Mouse (Mus musculus): ENCODE data around the gene Apc2. TPM values are rescaled to one million over a fixed set of nuclear protein-coding genes. Genes with fewer than 3 reads are reported as not detected.
A peak's percentile ranks its signal among the peaks of the same experiment; 100 is the strongest.
"Not testable (repeated sequence)": the region's sequence is repeated elsewhere in the genome, so short reads cannot be mapped to it uniquely, and the experiment has no call there.

Gene Apc2
- total RNA-seq (2021): 100 to 1,000 TPM in 1 of 2 experiments, 10 to 100 TPM in 1; 93.4 to 103 TPM

- intact Hi-C loops (cut with DNase I): loop anchor here (2.0 kb wide), 2 partner anchors 53 to 79 kb away; partner anchors contain the start of gene Adamtsl5
- peak; percentile 84 to 86 for DNase-seq (ENCODE audit: low spot score in 2 of 2)
Observed at GRCm38 (mm10) chr10:80295618-80296425, at the start of gene Apc2. Gene Apc2, plus strand, starts transcription at chr10:80295977.

GRCm38 (mm10) chr10:80247849-80248248 is 47.9 kb upstream of the Apc2 start:
- intact Hi-C loops (cut with DNase I): no loop called here
- DNase-seq (ENCODE audit: low spot score in 2 of 2): peak in 1 of 2 experiments; percentile 67

GRCm38 (mm10) chr10:80248437-80248836 is 47.3 kb upstream of the Apc2 start:
- intact Hi-C loops (cut with DNase I); DNase-seq (ENCODE audit: low spot score in 2 of 2): not testable (repeated sequence)

GRCm38 (mm10) chr10:80248971-80249640 is 46.7 kb upstream of the Apc2 start, which contains the start of gene Ndufs7:
Gene Ndufs7, plus strand, starts transcription at chr10:80249121.
- DNase-seq (ENCODE audit: low spot score in 2 of 2): peak; percentile 97 to 98

GRCm38 (mm10) chr10:80250059-80250458 is 45.7 kb upstream of the Apc2 start:
- intact Hi-C loops (cut with DNase I): no loop called here
- DNase-seq (ENCODE audit: low spot score in 2 of 2): no peak

More at GRCm38 (mm10) chr10:80248971-80249640, 46.7 kb upstream of the Apc2 start, which contains the start of gene Ndufs7:
- intact Hi-C loops (cut with DNase I): loop anchor here (1.0 kb wide), 1 partner anchor 11 kb away; no protein-coding TSS in a partner anchor

- DNase-seq (ENCODE audit: low spot score in 2 of 2): no peak
- intact Hi-C loops (cut with DNase I): no loop called here
Observed at GRCm38 (mm10) chr10:80250573-80250972, 45.2 kb upstream of the Apc2 start.

- DNase-seq (ENCODE audit: low spot score in 2 of 2): no peak
- intact Hi-C loops (cut with DNase I): no loop called here
Observed at GRCm38 (mm10) chr10:80252011-80252410, 43.8 kb upstream of the Apc2 start.

- no peak for DNase-seq (ENCODE audit: low spot score in 2 of 2)
- intact Hi-C loops (cut with DNase I): no loop called here
Observed at GRCm38 (mm10) chr10:80252493-80253274, 43.1 kb upstream of the Apc2 start.

- DNase-seq (ENCODE audit: low spot score in 2 of 2): no peak
- intact Hi-C loops (cut with DNase I): no loop called here
Observed at GRCm38 (mm10) chr10:80253551-80253950, 42.2 kb upstream of the Apc2 start.

- no peak for DNase-seq (ENCODE audit: low spot score in 2 of 2)
- intact Hi-C loops (cut with DNase I): no loop called here
Observed at GRCm38 (mm10) chr10:80254331-80255297, 41.2 kb upstream of the Apc2 start.

- no peak for DNase-seq (ENCODE audit: low spot score in 2 of 2)
- intact Hi-C loops (cut with DNase I): no loop called here
Observed at GRCm38 (mm10) chr10:80255881-80256535, 39.8 kb upstream of the Apc2 start.

GRCm38 (mm10) chr10:80257936-80258335 is 37.8 kb upstream of the Apc2 start:
- no peak for DNase-seq (ENCODE audit: low spot score in 2 of 2)
- intact Hi-C loops (cut with DNase I): no loop called here

GRCm38 (mm10) chr10:80258752-80259462 is 36.9 kb upstream of the Apc2 start:
- intact Hi-C loops (cut with DNase I): no loop called here

GRCm38 (mm10) chr10:80259463-80259805 is 36.3 kb upstream of the Apc2 start:
- intact Hi-C loops (cut with DNase I): no loop called here

More at GRCm38 (mm10) chr10:80258752-80259462, 36.9 kb upstream of the Apc2 start:
- DNase-seq (ENCODE audit: low spot score in 2 of 2): no peak

GRCm38 (mm10) chr10:80259861-80260641 is 35.7 kb upstream of the Apc2 start:
- intact Hi-C loops (cut with DNase I): loop anchor here (1.0 kb wide), 1 partner anchor 11 kb away; the partner anchor contains the start of gene Ndufs7
- peak; percentile 54 to 74 for DNase-seq (ENCODE audit: low spot score in 2 of 2)

More at GRCm38 (mm10) chr10:80259463-80259805, 36.3 kb upstream of the Apc2 start:
- no peak for DNase-seq (ENCODE audit: low spot score in 2 of 2)

All from left cerebral cortex, postnatal 25 days (tissue).